Mouse (Mus musculus) adrenal gland, postnatal 25 days (tissue): ENCODE measurements around the gene Dync1i1. TPM values are rescaled to one million over a fixed set of nuclear protein-coding genes. Genes with fewer than 3 reads are reported as not detected.

Source experiments
- DNase-seq: peaks from one replicate; pipeline ENCODE4 v3.0.0; 2021; ENCODE audit warnings: mixed read lengths
- total RNA-seq: library from RNA; stranded (reverse); gene quantifications from 2 replicates; pipeline ENCODE4 v1.2.3, GENCODE M21; 2021

Gene Dync1i1
- total RNA-seq, 1 experiment from 2014 or later: 2.0 TPM

GRCm38 (mm10) chr6:5770283-5770682 is 44.8 kb downstream of the Dync1i1 start:
- no peak for DNase-seq

- no peak for DNase-seq
These were observed 50.0 kb downstream of the Dync1i1 start for GRCm38 (mm10) chr6:5775461-5775860.

- DNase-seq: no peak
These were observed 56.3 kb downstream of the Dync1i1 start for GRCm38 (mm10) chr6:5781752-5782151.

- no peak for DNase-seq
These were observed 58.4 kb downstream of the Dync1i1 start for GRCm38 (mm10) chr6:5783830-5784229.

GRCm38 (mm10) chr6:5790607-5791006 is 65.2 kb downstream of the Dync1i1 start:
- no peak for DNase-seq

GRCm38 (mm10) chr6:5794106-5794753 is 68.8 kb downstream of the Dync1i1 start:
- DNase-seq: peak; percentile 44

- DNase-seq: no peak
These were observed 69.9 kb downstream of the Dync1i1 start for GRCm38 (mm10) chr6:5795314-5795713.

- DNase-seq: no peak
These were observed 76.8 kb downstream of the Dync1i1 start for GRCm38 (mm10) chr6:5802124-5802839.

GRCm38 (mm10) chr6:5802840-5803491 is 77.5 kb downstream of the Dync1i1 start:
- DNase-seq: no peak

- DNase-seq: no peak
These were observed 82.6 kb downstream of the Dync1i1 start for GRCm38 (mm10) chr6:5808008-5808421.

GRCm38 (mm10) chr6:5812076-5812475 is 86.6 kb downstream of the Dync1i1 start:
- no peak for DNase-seq

- no peak for DNase-seq
These were observed 94.2 kb downstream of the Dync1i1 start for GRCm38 (mm10) chr6:5819674-5820073.

- DNase-seq: no peak
These were observed 100.0 kb downstream of the Dync1i1 start for GRCm38 (mm10) chr6:5825461-5825860.

GRCm38 (mm10) chr6:5827064-5827463 is 101.6 kb downstream of the Dync1i1 start:
- DNase-seq: no peak

- no peak for DNase-seq
These were observed 103.1 kb downstream of the Dync1i1 start for GRCm38 (mm10) chr6:5828409-5828974.

GRCm38 (mm10) chr6:5829148-5829547 is 103.7 kb downstream of the Dync1i1 start:
- no peak for DNase-seq

- no peak for DNase-seq
These were observed 105.3 kb downstream of the Dync1i1 start for GRCm38 (mm10) chr6:5830717-5831116.

GRCm38 (mm10) chr6:5831233-5831632 is 105.8 kb downstream of the Dync1i1 start:
- no peak for DNase-seq

GRCm38 (mm10) chr6:5832838-5833237 is 107.4 kb downstream of the Dync1i1 start:
- no peak for DNase-seq

GRCm38 (mm10) chr6:5842466-5842865 is 117.0 kb downstream of the Dync1i1 start:
- DNase-seq: no peak

- DNase-seq: no peak
These were observed 120.7 kb downstream of the Dync1i1 start for GRCm38 (mm10) chr6:5846154-5846553.

- DNase-seq: no peak
These were observed 128.8 kb downstream of the Dync1i1 start for GRCm38 (mm10) chr6:5854048-5854836.
